Comparison of ENCODE assay signal across 14 mouse cellular contexts in the genomic region with DNA sequence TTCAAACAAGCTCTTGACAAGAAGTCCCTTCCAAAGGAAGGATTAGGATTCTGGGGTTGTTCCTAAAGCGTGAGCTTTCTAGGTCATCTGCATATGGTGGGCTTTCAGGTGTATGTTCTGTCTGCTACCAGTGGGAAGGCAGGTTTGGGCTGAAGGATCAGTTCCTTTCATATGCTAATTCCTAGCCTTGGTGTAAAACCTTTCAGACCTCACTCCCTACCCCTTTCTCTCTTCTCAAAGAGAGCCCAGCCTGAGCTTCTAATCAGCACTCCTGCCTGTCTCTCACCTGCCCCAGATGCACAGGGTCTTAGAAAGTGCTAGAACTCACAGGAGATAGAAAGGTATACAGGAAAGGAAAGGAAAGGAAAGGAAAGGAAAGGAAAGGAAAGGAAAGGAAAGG.
"Had no signal": no experiment of that assay in that cellular context is flagged by ENCODE, and none has a peak within 500 bp of the region (broad histone marks: within the 10 kb centered on the region; RNA-seq: fewer than 3 reads in every experiment).

No protein-coding gene starts in this region.

- DNase-seq: kidney, adult 2 months; kidney, postnatal 14 days; lung, embryonic 14.5 days; right cerebral cortex, postnatal 25 days; thymus, adult 18-20 months; thymus, postnatal 14 days had no signal

- H3K4me1 ChIP-seq: limb, embryonic 10.5 days; midbrain, embryonic 15.5 days had no signal

- H3K9ac ChIP-seq: kidney, embryonic 15.5 days; liver, embryonic 15.5 days; lung, embryonic 14.5 days; midbrain, embryonic 15.5 days had no signal

- ATAC-seq: midbrain, embryonic 15.5 days had no signal

- H3K9me3 ChIP-seq: kidney, embryonic 15.5 days; limb, embryonic 10.5 days; liver, embryonic 15.5 days; megakaryocyte, embryonic 14.5 days; midbrain, embryonic 15.5 days had no signal

- H3K36me3 ChIP-seq: kidney, embryonic 15.5 days; limb, embryonic 10.5 days; liver, embryonic 15.5 days; midbrain, embryonic 15.5 days had no signal

- H3K4me3 ChIP-seq: kidney, embryonic 15.5 days; left cerebral cortex, adult 2 months; limb, embryonic 10.5 days; liver, embryonic 15.5 days; midbrain, embryonic 15.5 days had no signal

- H3K27me3 ChIP-seq: kidney, embryonic 15.5 days; liver, embryonic 15.5 days; megakaryocyte, embryonic 14.5 days; midbrain, embryonic 15.5 days had no signal

- H3K4me2 ChIP-seq: kidney, embryonic 15.5 days; liver, embryonic 11.5 days; liver, embryonic 15.5 days; lung, embryonic 14.5 days; midbrain, embryonic 11.5 days; midbrain, embryonic 15.5 days had no signal

- H3K27ac ChIP-seq: kidney, embryonic 15.5 days; left cerebral cortex, adult 2 months; limb, embryonic 10.5 days; liver, embryonic 15.5 days; midbrain, embryonic 15.5 days had no signal
